Mouse (Mus musculus) hindbrain, embryonic 15.5 days (tissue): ENCODE measurements around the gene Tmem217. TPM values are rescaled to one million over a fixed set of nuclear protein-coding genes. Genes with fewer than 3 reads are reported as not detected.
"Not testable (repeated sequence)": the region's sequence is repeated elsewhere in the genome, so short reads cannot be mapped to it uniquely, and the experiment has no call there.

ENCODE experiments used
- ATAC-seq: fragments of 200-750 bp; cut with Nextera tagmentation; 2 replicates; pipeline ENCODE4 v1.8.0; 2017; ENCODE audit warnings: low read depth, moderate number of reproducible peaks, moderate TSS enrichment; ENCODE audit not compliant: low FRiP score
- H3K27ac ChIP-seq: fragments of 300-500 bp; sonication (generic); replicated peaks from 2 replicates; pipeline ENCODE4 v1.5.1; 2015; ENCODE audit warnings: mild to moderate bottlenecking, inconsistent platforms
- H3K27me3 ChIP-seq: fragments of 300-500 bp; sonication (generic); 2 replicates; pipeline ENCODE4 v1.6.1; 2015; ENCODE audit warnings: control low read depth, inconsistent platforms
- H3K36me3 ChIP-seq: fragments of 300-500 bp; sonication (generic); 2 replicates; pipeline ENCODE4 v1.6.1; 2015; ENCODE audit warnings: control low read depth, inconsistent platforms
- H3K4me1 ChIP-seq: fragments of 300-500 bp; sonication (generic); replicated peaks from 2 replicates; pipeline ENCODE4 v1.6.1; 2015; ENCODE audit warnings: control low read depth, inconsistent platforms
- H3K4me2 ChIP-seq: fragments of 300-500 bp; sonication (generic); 2 replicates; pipeline ENCODE4 v1.6.1; 2015; ENCODE audit warnings: moderate library complexity, mild to moderate bottlenecking, inconsistent platforms
- H3K4me3 ChIP-seq: fragments of 300-500 bp; sonication (generic); 2 replicates; pipeline ENCODE4 v1.5.1; 2015; ENCODE audit warnings: mild to moderate bottlenecking, inconsistent platforms
- H3K9ac ChIP-seq: fragments of 300-500 bp; sonication (generic); 2 replicates; pipeline ENCODE4 v1.6.1; 2015; ENCODE audit warnings: inconsistent platforms
- H3K9me3 ChIP-seq: fragments of 300-500 bp; sonication (generic); 2 replicates; pipeline ENCODE4 v1.6.1; 2016; ENCODE audit warnings: control low read depth, inconsistent platforms
- whole genome bisulfite sequencing: fragments of 180-500 bp; shearing (Covaris S2); methylation state at CpG from one replicate; pipeline ENCODE4 v1.1.7; 2015; 5-methylcytosine and 5-hydroxymethylcytosine counted together
- polyA plus RNA-seq: library from polyadenylated mRNA; unstranded; fragments of >200 nt; fragmentation: Nextera tagmentation; extraction: Ambion mirVana; gene quantifications from 2 replicates; pipeline ENCODE4 v1.2.1, GENCODE M21; 2015

The Tmem217 gene
- polyA plus RNA-seq, 1 experiment from 2014 or later = 1.3 TPM

DNA sequence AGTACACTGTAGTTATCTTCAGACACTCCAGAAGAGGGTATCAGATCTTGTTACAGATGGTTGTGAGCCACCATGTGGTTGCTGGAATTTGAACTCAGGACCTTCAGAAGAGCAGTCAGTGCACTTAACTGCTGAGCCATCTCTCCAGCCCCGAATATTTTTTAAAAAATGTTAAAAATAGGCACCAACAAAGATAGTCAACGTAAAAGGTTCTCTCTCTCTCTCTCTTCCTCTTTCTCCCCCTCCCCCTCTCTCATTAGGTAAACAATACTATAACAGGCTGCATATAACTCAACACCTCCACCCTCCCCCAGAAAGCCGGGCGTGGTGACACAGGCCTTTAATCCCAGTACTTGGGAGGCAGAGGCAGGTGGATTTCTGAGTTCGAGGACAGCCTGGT is 33.5 kb downstream of the Tmem217 start:
- not testable (repeated sequence) for H3K27ac ChIP-seq, ATAC-seq, H3K36me3 ChIP-seq, H3K4me1 ChIP-seq, H3K4me3 ChIP-seq, H3K9ac ChIP-seq, H3K27me3 ChIP-seq, H3K9me3 ChIP-seq, H3K4me2 ChIP-seq
- 93% methylated on average over 5 of the region's 5 CpGs for WGBS

DNA sequence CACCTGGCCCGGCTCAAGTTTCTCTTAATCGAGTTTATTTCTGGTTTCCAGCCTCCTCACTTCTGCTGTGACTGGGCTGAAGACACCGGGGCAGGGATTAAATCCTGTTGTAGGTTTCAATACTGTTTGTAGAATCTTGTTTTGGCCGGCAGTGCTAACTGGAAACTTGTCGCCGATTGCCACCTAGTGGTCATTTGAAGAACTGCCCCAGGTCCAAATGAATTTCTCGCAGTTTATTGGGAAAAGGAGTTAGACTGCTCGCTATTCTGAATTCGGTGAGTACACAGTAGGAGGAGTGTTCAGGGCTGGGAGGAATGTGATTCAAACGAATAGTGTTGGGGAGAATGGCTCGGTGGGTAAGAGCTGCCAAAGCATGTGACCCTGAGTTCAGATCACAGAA is 37.8 kb downstream of the Tmem217 start:
- 4% methylated on average over 11 of the region's 11 CpGs for WGBS
- no peaks in the 10 kb centered on the region for H3K36me3 ChIP-seq

DNA sequence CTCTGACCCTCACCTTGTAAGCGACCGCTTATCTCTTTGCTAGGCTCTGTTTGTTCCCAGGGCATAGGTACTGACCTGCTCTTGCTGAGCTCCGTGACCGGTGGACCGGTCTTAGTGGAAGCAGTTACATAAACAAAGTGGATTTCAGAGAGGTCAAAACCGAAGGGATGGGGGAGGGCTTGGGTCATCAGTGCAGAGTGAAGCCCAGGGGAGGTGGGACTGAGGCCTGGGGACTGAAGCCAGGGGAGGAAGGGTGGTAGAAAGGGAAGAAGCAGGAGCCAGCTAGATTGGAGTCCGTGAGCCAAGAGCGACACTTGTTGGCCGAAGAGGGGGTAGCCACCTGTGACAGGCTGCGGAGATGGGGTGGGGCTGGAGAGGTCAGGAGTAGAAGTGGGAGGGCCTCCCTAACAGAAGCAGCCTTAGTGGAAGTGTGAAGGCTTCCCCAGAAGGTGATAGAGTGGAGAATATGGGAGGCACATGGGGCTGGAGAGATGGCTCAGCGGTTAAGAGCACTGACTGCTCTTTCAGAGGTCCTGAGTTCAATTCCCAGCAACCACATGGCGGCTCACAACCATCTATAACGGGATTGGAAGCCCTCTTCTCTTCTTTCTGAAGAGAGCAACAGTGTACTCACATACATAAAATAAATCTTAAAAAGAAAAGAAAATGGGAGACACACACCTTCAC is 39.0 kb downstream of the Tmem217 start:
- 44% methylated on average over 13 of the region's 13 CpGs for WGBS
- Histone ChIP-seq H3K4me2 (no peak overlapping the region), H3K4me3 (no peak overlapping the region), H3K36me3 (no peaks in the 10 kb centered on the region), H3K4me1 (no peaks in the 10 kb centered on the region), H3K27me3 (no peaks in the 10 kb centered on the region), H3K9ac (no peak overlapping the region), H3K9me3 (no peaks in the 10 kb centered on the region), H3K27ac (no peak overlapping the region)
- peak; percentile 38; the same call in 1 of the 2 replicates for ATAC-seq

More for the DNA sequence above, 37.8 kb downstream of the Tmem217 start:
- Histone ChIP-seq H3K4me3 (no peak overlapping the region), H3K4me2 (no peak overlapping the region), H3K4me1 (no peaks in the 10 kb centered on the region), H3K27ac (no peak overlapping the region), H3K27me3 (no peaks in the 10 kb centered on the region), H3K9me3 (no peaks in the 10 kb centered on the region), H3K9ac (no peak overlapping the region)
- 0 out of 2 replicates have a peak, but pooled peaks have one; percentile 46 for ATAC-seq

DNA sequence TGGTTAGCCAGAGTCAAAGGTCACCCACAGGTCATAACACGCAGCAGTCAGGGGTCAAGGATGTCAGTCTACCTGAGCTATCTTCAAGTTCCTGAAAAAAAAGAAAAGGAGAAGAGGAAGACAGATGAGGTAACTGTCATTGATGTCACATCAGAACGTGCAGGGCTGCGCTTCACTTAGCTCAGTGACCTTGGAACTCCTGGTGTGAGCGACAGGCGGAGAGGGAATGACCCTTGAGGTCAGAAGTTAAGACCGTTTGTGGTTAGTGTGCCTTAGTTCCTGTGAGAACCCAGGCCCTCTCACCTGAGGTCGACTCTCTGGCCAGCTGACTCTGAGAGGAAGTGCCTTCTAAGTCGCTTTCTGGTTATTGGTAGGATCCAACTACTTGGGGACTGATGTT is 41.5 kb downstream of the Tmem217 start:
- no peak overlapping the region for H3K9ac ChIP-seq
- no peaks in the 10 kb centered on the region for H3K36me3 ChIP-seq
- H3K4me3 ChIP-seq = no peak overlapping the region
- no peaks in the 10 kb centered on the region for H3K4me1 ChIP-seq
- no peak overlapping the region for H3K4me2 ChIP-seq
- ATAC-seq = no peak
- H3K27me3 ChIP-seq = no peaks in the 10 kb centered on the region
- no peaks in the 10 kb centered on the region for H3K9me3 ChIP-seq
- WGBS = 66% methylated on average over 8 of the region's 8 CpGs
- H3K27ac ChIP-seq = no peak overlapping the region

DNA sequence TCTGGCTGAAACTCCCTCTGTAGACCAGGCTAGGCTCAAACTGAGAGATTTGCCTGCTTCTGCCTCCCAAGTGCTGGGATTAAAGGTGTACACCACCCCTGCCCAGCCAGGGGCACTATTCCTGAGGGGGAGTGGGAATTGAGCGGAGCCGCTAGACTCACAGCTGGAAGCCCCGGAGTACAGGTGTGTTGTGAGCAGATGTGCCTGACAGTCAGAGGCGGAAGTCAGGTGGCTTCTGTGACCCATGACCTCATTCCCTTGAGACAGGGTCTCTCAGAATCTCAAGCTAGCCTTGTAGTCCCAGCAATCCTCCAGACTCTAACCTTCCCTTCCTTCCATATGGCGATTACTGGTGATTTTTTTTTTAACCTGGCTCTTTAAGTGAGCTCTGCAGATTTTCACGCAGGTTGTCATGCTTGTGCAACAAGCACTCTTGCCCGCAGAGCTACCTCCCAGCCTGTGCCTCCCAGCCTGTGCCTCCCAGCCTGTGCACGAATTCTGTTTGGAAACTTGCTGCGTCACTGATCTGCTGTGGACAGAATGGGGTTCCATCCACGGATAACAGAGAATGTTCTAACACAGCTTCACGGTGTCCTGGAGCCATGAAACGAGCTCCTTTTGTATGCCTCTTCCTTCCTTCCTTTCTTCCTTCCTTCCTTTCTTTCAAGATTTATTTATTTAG is 43.1 kb downstream of the Tmem217 start:
- no peak overlapping the region for H3K4me3 ChIP-seq
- no peaks in the 10 kb centered on the region for H3K27me3 ChIP-seq
- H3K36me3 ChIP-seq = no peaks in the 10 kb centered on the region
- ATAC-seq = no peak
- H3K27ac ChIP-seq = no peak overlapping the region
- H3K9ac ChIP-seq = no peak overlapping the region
- 74% methylated on average over 12 of the region's 12 CpGs for WGBS
- H3K4me2 ChIP-seq = no peak overlapping the region
- H3K4me1 ChIP-seq = no peaks in the 10 kb centered on the region
- H3K9me3 ChIP-seq = no peaks in the 10 kb centered on the region

DNA sequence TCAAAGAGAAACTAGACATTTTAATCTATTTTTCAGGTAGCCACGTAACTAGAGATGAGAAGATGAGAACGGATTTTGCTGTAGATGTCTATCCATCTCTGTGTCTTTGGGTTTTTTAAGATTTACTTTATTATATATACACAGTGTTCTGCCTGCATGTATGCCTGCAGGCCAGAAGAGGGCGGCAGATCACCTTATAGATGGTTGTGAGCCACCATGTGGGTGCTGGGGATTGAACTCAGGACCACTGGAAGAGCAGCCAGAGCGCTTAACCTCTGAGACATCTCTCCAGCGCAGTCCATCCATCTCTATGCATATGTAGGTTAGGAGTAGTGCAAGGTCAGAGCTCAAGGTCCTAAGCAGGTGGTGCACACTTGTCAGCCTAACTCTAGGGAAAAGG is 48.5 kb downstream of the Tmem217 start:
- 83% methylated on average over 5 of the region's 5 CpGs for WGBS
- H3K27ac ChIP-seq = no peak overlapping the region
- no peaks in the 10 kb centered on the region for H3K36me3 ChIP-seq
- no peak overlapping the region for H3K9ac ChIP-seq
- peaks cover 5% of the 10 kb centered on the region for H3K4me1 ChIP-seq
- H3K9me3 ChIP-seq = no peaks in the 10 kb centered on the region
- no peak overlapping the region for H3K4me2 ChIP-seq
- no peaks in the 10 kb centered on the region for H3K27me3 ChIP-seq
- no peak overlapping the region for H3K4me3 ChIP-seq
- no peak for ATAC-seq

DNA sequence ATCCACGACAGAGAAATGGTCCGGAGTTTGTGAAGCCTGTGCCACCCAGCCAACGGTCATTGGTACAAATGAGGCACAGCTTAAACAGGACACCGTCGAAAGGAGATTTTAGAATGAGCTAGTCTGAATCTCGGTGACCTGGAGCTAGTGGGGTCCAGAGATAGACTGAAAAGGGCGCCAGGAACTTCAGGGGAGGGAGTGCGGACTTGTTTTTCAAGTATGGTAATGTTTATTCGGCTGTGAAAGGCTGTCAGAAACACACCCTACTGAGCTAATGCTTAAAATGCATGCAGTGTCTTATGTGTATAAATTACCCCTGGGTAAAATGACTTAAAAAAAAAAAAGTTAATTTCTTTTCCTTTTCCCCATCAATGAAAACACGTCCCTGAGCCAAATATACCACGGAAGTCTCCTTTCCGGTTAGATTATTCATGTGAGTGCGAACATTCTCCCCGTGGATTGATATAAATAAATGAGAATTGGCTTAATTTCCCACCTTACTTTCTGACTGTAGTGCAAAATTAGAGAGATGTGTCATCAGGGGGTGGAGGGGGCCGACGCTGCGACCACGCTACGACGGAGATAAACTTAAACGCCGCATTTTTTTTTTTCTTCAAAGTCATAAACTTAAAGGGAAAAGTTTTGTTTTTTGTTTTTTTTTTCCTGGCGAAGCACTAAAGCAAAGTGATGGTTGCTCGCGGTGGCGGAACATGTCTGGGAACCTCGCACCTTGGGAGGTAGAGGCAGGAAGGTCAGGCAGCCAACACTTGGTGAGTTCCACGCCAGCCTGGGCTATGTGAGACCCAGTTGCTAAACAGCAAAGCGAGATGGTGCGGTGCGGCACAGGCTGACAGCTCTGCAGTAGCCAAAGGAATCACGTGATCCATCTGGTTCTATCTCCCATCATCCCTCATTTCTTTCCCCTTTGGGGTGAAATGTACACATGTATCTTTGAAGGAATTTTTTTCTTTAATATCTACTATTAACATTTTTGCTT is 49.2 kb downstream of the Tmem217 start:
- no peaks in the 10 kb centered on the region for H3K36me3 ChIP-seq
- 17% methylated on average over 32 of the region's 32 CpGs for WGBS
- no peak overlapping the region for H3K27ac ChIP-seq
- no peak overlapping the region for H3K4me3 ChIP-seq
- no peak overlapping the region for H3K9ac ChIP-seq
- peaks cover 5% of the 10 kb centered on the region for H3K4me1 ChIP-seq
- no peaks in the 10 kb centered on the region for H3K9me3 ChIP-seq
- H3K4me2 ChIP-seq = peak overlapping the region; percentile 35
- H3K27me3 ChIP-seq = no peaks in the 10 kb centered on the region
- no peak for ATAC-seq

DNA sequence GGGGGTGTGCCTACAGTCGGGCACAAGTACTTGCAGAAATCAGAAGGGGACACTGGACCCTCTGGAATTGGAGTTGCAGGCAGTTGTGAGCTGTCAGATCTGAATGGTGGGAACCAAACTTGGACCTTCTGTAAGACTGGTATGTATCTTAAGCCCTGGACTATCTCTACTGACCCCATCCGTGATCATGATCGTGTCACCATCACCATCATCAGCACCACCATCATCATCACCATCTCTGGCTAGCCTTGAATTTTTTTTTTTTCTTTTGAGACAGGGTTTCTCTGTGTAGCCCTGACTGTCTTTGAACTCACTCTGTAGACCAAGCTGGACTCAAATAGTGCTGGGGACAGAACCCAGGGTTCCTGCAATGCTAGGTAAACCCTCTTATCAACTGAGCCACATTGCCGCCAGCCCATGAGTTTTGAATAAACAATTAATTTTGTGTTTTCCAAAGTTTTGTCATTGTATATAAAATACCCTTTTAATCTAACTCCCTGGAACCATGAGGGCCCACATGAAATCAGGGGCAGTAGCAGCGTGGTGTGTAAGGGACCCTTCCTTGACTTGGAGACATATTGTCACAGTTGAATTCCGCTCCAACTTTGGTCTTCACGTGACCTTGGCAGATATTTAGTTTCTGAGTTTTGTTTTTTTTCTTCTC is 50.0 kb downstream of the Tmem217 start:
- Histone ChIP-seq H3K4me3 (no peak overlapping the region), H3K9ac (no peak overlapping the region), H3K36me3 (no peaks in the 10 kb centered on the region), H3K4me2 (no peak overlapping the region), H3K27ac (no peak overlapping the region), H3K9me3 (no peaks in the 10 kb centered on the region), H3K4me1 (peaks cover 5% of the 10 kb centered on the region), H3K27me3 (no peaks in the 10 kb centered on the region)
- ATAC-seq = no peak
- whole genome bisulfite sequencing = 80% methylated on average over 7 of the region's 7 CpGs

DNA sequence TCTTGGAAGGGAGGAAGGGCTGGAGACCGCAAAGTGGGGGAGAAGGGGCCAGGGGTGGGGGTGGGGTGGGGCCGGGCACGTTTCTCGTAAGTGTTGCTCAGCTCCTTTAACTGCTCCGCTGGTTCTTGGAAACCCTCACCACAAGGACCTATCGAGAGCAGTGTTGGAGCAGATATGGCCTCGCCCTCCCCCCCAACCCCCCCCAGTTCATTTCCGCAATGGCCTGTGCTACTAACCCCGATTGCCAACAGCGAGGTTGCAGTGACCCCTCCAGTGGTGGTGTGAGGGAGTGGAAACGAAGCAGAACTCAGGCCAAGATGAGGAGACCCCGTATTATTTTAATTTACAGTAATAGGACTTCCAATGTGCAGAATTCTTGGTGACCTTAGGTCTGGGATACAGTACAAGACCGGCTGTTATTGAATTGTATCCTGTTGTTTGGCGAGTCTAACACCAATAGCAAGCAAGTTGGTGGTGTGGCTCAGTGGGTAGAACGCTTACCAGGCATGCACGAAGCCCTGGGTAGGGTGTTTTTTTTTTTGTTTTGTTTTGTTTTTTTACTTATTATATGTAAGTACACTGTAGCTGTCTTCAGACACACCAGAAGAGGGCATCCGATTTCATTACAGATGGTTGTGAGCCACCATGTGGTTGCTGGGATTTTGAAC is 51.2 kb downstream of the Tmem217 start:
- H3K9ac ChIP-seq = no peak overlapping the region
- no peak overlapping the region for H3K27ac ChIP-seq
- peaks cover 5% of the 10 kb centered on the region for H3K4me1 ChIP-seq
- no peak overlapping the region for H3K4me3 ChIP-seq
- no peaks in the 10 kb centered on the region for H3K27me3 ChIP-seq
- no peaks in the 10 kb centered on the region for H3K9me3 ChIP-seq
- H3K4me2 ChIP-seq = no peak overlapping the region
- no peaks in the 10 kb centered on the region for H3K36me3 ChIP-seq
- WGBS = 84% methylated on average over 17 of the region's 17 CpGs
- ATAC-seq = peak; percentile 19; the same call in 1 of the 2 replicates

DNA sequence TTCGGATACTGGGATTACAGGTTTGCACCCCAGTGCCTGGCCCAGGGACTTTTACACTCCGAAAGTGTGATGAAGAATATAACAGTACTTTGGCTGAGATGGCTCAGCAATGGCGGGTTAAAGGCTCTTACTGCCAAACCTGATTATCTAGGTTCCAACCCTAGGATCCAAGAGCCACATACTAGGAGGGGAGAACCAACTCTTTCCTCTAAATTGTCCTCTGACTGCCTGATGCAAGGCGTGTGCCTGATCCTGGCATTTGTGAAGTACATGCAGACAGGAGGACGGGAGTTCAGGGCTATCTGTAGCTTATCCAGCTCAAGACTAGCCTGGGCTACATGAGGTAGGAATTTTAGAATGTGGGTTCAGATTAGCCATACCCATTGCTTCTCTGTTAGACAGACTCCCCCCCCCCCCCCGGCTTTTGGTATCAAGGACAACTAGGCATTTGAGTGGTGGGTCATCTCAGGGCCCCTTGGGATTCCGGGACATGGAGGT is 51.9 kb downstream of the Tmem217 start:
- 85% methylated on average over 7 of the region's 7 CpGs for WGBS
- H3K27me3 ChIP-seq = no peaks in the 10 kb centered on the region

DNA sequence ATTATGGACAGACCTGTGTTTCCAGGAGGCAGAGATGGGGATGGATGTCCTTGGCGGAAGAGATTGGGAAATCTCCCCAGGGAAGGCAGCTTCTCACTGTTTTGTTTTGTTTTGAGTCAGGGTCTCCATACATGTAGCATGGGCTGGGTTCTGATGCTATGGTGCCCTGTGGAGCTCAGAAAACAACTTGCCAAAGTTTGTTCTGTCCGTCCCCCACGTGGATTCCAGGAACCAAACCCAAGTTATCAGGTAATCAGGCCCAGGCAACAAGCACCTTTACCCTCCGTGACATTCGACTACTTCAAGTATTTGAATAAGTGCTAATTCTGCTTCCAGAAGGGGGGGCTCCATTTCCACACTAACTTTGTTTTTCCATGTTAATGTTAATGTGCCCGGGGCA is 52.7 kb downstream of the Tmem217 start:
- 77% methylated on average over 6 of the region's 6 CpGs for WGBS
- no peaks in the 10 kb centered on the region for H3K9me3 ChIP-seq

More for the DNA sequence above, 51.9 kb downstream of the Tmem217 start:
- Histone ChIP-seq H3K27ac (no peak overlapping the region), H3K4me1 (peaks cover 5% of the 10 kb centered on the region), H3K4me2 (no peak overlapping the region), H3K36me3 (no peaks in the 10 kb centered on the region), H3K9me3 (no peaks in the 10 kb centered on the region), H3K4me3 (no peak overlapping the region), H3K9ac (no peak overlapping the region)
- no peak for ATAC-seq

More for the DNA sequence above, 52.7 kb downstream of the Tmem217 start:
- Histone ChIP-seq H3K9ac (no peak overlapping the region), H3K36me3 (peaks cover 3% of the 10 kb centered on the region; the same call in 1 of the 2 replicates), H3K27me3 (no peaks in the 10 kb centered on the region), H3K4me2 (no peak overlapping the region), H3K4me3 (no peak overlapping the region), H3K4me1 (peaks cover 7% of the 10 kb centered on the region), H3K27ac (no peak overlapping the region)
- ATAC-seq = no peak
